Mouse (Mus musculus) CD4-positive, CD25-positive, alpha-beta regulatory T cell, adult 4 months (primary cell): ENCODE measurements around the gene Ppp2r1b. TPM values are rescaled to one million over a fixed set of nuclear protein-coding genes. Genes with fewer than 3 reads are reported as not detected.

Experiments used
- ATAC-seq: one replicate; pipeline ENCODE4 v1.8.0; 2017
- polyA plus RNA-seq, 2 experiments: library from polyadenylated mRNA; unstranded; fragments of 100-300 nt; shearing (Covaris generic); gene quantifications; one replicate each; pipeline ENCODE4 v1.2.1; 2017

The Ppp2r1b gene
- polyA plus RNA-seq, 2 experiments from 2014 or later, result 58.6 to 79.7 TPM

DNA sequence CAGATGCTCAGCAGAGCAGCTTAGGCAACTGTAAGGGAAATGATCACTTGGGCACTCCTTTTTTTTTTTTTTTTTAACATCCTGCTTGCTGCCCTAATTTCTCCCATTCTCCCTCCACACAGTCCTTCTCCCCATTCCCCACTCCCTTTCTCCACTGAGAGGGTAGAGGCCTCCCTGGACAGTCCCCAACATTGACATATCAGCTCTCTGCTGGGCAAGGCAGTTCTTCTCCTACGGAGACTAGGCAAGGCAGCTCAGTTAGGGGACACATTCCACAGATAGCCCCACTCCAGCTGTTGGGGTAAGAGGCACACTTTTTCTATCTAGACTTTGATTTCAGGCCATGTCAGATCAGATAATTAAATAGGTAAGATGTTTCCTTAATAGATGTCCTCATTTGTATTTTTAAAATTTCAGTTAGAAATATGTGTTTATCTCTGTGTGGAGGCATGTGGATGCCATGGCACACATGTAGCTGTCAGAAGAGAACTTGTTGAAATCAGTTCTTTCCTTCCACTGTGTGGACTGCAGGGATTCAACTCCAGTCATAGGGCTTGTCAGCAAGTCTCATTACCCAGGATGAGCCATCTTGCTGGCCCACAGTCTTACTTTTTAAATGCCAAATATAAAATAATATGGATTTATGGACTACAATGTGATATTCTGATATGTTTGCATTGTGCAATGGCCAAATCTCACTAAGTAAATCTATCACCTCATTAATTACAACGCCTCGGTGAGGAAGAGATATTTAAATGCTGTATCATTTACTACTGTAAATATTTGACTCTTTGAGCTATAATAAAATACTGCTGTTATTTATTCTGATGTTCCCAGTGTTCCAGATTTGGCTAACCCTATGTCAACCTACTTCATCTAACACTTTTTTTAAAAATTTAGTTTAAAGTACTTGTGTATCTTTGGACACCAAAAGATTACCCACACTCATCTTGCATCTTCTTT lies 76.1 kb downstream of the Ppp2r1b start:
- ATAC-seq, result no peak

DNA sequence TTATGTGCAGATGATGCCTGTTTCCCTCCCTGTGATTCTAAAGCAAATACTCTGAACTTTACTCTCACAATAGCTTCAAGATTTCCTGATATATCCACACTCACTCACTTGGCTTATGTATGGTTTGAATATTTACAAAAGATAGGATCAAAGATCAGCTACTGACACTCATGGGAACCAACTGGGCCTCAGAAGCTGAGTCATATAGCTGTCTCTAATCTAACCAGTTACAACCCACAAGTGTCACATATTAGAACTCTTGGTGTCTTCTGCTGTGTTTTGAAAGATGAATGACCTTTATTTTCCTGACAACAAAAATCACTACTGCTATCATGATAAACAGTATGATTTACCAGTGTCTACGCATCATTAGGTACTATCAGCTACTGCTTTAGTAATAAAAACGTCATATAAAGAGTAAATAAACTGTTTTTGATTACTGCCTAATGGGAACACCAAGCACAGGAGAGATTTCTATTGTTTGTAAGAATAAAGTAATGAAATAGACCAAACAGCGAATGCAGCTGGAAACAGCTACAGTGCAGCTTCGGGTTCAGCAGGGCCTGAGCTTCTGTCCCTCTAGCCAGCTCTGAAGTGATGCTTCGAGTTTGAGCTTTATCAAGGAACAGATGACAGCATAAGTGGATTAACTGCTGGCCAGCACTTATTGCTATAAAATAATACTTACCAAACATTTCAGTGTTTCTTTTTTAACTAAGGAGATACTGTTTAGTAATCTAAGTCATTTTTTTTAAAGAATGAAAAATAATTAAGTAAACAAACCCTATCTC lies 77.5 kb downstream of the Ppp2r1b start:
- ATAC-seq, result peak; percentile 39

DNA sequence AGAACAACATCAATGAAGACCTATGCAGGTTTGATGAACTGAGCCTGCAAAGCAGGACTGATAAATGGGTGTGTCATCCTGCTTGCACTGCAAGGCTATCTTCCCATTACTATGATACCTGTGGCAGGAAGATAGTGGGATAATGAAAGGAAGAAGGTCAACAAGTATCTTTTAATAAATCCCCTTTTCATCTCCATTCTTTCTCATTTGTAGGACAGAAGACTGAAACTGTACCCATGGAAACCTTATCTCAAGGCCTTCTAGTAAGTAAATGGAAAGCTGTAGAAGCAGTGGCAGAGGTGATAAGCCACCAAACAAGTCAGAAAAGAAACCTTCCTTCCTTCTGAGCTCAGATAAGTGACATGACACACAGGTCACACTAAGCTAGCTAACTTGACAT lies 79.4 kb downstream of the Ppp2r1b start:
- ATAC-seq, result no peak

DNA sequence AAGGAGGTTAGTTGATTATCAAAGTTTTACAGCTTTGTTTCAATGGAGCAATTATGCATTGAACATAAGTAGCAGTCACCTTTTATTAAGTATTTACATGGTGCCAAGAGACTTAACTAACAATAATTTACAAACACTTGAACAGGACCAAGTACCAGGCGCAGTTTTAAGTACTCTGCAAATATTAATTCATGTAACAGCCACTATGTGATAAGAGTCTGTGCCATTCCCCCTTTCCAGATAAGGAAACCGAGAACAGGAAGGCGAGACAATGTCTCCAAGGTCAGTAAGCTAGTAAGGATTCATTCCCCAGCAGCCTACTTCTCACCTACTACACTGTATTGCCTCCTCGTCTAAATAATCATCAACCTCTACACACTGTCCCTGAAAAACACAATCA lies 80.7 kb downstream of the Ppp2r1b start:
- ATAC-seq, result no peak

DNA sequence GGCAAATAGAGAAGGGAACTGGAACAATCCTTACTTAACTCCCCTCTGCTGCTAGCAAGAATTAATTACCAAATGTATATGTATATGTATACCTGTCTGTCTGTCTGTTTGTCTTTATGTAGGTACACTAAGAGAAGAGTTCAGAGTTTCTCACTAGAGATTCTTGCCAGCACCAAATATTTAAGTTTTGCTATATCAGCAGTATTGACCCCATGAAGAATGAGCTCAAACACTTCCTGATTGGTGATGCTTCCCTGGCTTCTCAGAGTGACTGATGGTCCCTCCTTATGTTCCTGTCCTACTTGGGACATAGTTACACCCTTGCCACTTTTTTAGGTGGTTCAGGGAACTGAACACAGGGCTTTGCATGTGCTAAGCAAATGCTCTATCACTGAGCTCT lies 84.9 kb downstream of the Ppp2r1b start:
- no peak for ATAC-seq

DNA sequence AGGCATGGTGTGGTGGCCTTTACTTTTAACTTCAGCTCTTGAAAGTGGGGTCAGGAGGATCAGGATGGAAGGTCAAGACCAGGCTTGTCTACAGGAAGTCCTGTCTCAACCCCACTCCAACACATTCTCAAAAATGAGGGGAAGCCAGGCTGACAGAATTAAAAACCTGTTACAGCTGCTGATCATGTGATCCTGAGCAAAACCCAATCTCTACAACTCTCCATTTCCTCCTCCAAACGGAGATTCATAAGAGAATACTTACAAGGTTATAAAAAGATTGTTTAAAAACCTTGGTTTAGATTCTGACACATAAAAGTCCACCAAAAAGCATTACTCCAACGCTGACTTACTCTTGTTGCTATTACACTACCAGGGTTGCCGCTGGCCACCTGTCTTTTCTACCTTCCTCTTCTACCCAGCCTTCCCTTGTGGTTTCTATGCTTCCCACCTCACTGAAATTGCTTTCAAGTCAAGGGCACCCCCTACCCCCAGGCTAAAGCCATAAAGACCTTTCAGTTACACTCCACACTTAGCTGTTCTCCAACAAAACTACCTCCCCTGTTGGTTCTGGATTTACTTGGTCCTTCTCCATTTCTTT lies 96.8 kb downstream of the Ppp2r1b start:
- no peak for ATAC-seq

DNA sequence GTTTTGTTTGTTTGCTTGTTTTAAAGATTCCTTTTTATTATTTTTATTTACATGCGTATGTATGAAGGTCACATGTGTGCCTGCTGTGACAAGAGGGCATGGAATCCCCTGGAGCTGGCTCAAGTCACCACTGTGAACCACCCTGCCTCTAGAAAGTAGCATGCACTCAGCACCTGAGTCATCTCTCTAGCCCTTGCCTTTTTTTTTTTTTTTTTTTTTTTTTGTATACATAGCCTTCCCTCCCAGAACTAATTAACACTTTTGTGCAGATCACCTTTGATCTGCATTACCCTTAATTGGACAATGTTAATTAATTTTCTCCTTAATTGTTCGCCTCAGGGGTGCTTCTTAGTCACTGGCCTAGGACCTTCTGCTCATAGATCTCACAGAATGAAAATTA lies 97.6 kb downstream of the Ppp2r1b start:
- ATAC-seq, result no peak

Other genes with a start within 250 kb of the Ppp2r1b start
- gene Sdhd, start 241.5 kb upstream of the Ppp2r1b start, polyA plus RNA-seq, result 100 to 1,000 TPM; 152 to 183 TPM
- gene Timm8b, start 241.4 kb upstream of the Ppp2r1b start, polyA plus RNA-seq, result 100 to 1,000 TPM in 1 of 2 experiments, 10 to 100 TPM in 1; 82.9 to 101 TPM
- gene Pih1d2, start 228.0 kb upstream of the Ppp2r1b start, polyA plus RNA-seq, result under 1 TPM; 0.38 to 0.56 TPM
- 10 to 100 TPM; 15.1 to 17.0 TPM for gene Nkapd1, start 227.8 kb upstream of the Ppp2r1b start, polyA plus RNA-seq
- 10 to 100 TPM; 13.4 to 13.6 TPM for gene Dlat, start 185.5 kb upstream of the Ppp2r1b start, polyA plus RNA-seq
- under 1 TPM in 1 of 2 experiments, not detected in 1; 0.19 TPM for gene Dixdc1, start 105.8 kb upstream of the Ppp2r1b start, polyA plus RNA-seq
- not detected for gene 2310030G06Rik, start 98.8 kb upstream of the Ppp2r1b start, polyA plus RNA-seq
- gene Cryab, start 94.0 kb upstream of the Ppp2r1b start, polyA plus RNA-seq, result not detected
- not detected for gene Hspb2, start 92.9 kb upstream of the Ppp2r1b start, polyA plus RNA-seq
- gene Fdxacb1, start 77.1 kb upstream of the Ppp2r1b start, polyA plus RNA-seq, result 10 to 100 TPM in 1 of 2 experiments, 1 to 10 TPM in 1; 6.5 to 17.9 TPM
- 1 to 10 TPM; 9.2 to 9.9 TPM for gene Alg9, start 70.3 kb upstream of the Ppp2r1b start, polyA plus RNA-seq
- gene 1110032A03Rik, start 69.8 kb upstream of the Ppp2r1b start, polyA plus RNA-seq, result 10 to 100 TPM; 18.2 to 23.2 TPM
- gene Sik2, start 163.8 kb downstream of the Ppp2r1b start, polyA plus RNA-seq, result 10 to 100 TPM; 18.9 to 22.2 TPM
- not detected for gene Btg4, start 215.6 kb downstream of the Ppp2r1b start, polyA plus RNA-seq
- not detected for gene Layn, start 231.8 kb downstream of the Ppp2r1b start, polyA plus RNA-seq